Mouse (Mus musculus) C2C12 (cell line): Measurements from ENCODE around the gene Senp7.

ENCODE experiments used
- CEBPB ChIP-seq: IDR thresholded peaks from one replicate; pipeline ENCODE4 v1.6.1; 2011; ENCODE audit warnings: low read depth, mild to moderate bottlenecking, control low read depth, moderate library complexity
- CTCF ChIP-seq: IDR thresholded peaks from one replicate; pipeline ENCODE4 v1.5.1; 2011; ENCODE audit not compliant: control insufficient read depth, insufficient read depth, insufficient read length
- MYOD1 ChIP-seq: IDR thresholded peaks from one replicate; pipeline ENCODE4 v1.6.1; 2011; ENCODE audit warnings: low read depth; ENCODE audit not compliant: control insufficient read depth, insufficient read length

- no peak for TF ChIP-seq CTCF
- TF ChIP-seq MYOD1: no peak
- TF ChIP-seq CEBPB: no peak
These were observed 74.4 kb downstream of the Senp7 start for GRCm38 (mm10) chr16:56122517-56122916.
